Mouse (Mus musculus): ENCODE measurements around the gene Olfr1416. TPM values are rescaled to one million over a fixed set of nuclear protein-coding genes. Genes with fewer than 3 reads are reported as not detected.
"Not testable (repeated sequence)": the region's sequence is repeated elsewhere in the genome, so short reads cannot be mapped to it uniquely, and the experiment has no call there.

Olfr1416 gene
- polyA plus RNA-seq (2017; shearing (Covaris generic)): under 1 TPM in 1 of 2 experiments, not detected in 1; 0.11 TPM

GRCm38 (mm10) chr1:92485013-92485412, at the start of gene Olfr1416:
TSS of gene Olfr1416 (minus strand) at chr1:92485113.
- ATAC-seq: no peak

GRCm38 (mm10) chr1:92523764-92524163, 38.9 kb upstream of the Olfr1416 start:
- no peak for ATAC-seq

- no peak for ATAC-seq
These were observed 36.5 kb upstream of the Olfr1416 start for GRCm38 (mm10) chr1:92521376-92521775.

GRCm38 (mm10) chr1:92519046-92519445, 34.1 kb upstream of the Olfr1416 start:
- ATAC-seq: no peak

GRCm38 (mm10) chr1:92518561-92518960, 33.6 kb upstream of the Olfr1416 start, which contains the start of gene Olfr1414:
TSS of gene Olfr1414 (minus strand) at chr1:92518661.
- ATAC-seq: no peak

GRCm38 (mm10) chr1:92515390-92515789, 30.5 kb upstream of the Olfr1416 start:
- ATAC-seq: no peak

- ATAC-seq: not testable (repeated sequence)
These were observed 26.7 kb upstream of the Olfr1416 start for GRCm38 (mm10) chr1:92511646-92512045.

- no peak for ATAC-seq
These were observed 11.1 kb upstream of the Olfr1416 start, which contains the start of gene Olfr1415 for GRCm38 (mm10) chr1:92496001-92496400. TSS of gene Olfr1415 (minus strand) at chr1:92496101.

GRCm38 (mm10) chr1:92474066-92474578, 10.8 kb downstream of the Olfr1416 start:
- peak; percentile 63 for ATAC-seq

GRCm38 (mm10) chr1:92473165-92474041, 11.5 kb downstream of the Olfr1416 start, which contains the start of gene Ndufa10:
TSS of gene Ndufa10 (minus strand) at chr1:92473860.
- peak; percentile 85 for ATAC-seq

- peak; percentile 41 for ATAC-seq
These were observed 16.0 kb downstream of the Olfr1416 start for GRCm38 (mm10) chr1:92468891-92469290.

- ATAC-seq: no peak
These were observed 26.5 kb downstream of the Olfr1416 start for GRCm38 (mm10) chr1:92458416-92458815.

GRCm38 (mm10) chr1:92457758-92458157, 27.2 kb downstream of the Olfr1416 start:
- ATAC-seq: no peak

GRCm38 (mm10) chr1:92453751-92454445, 31.0 kb downstream of the Olfr1416 start:
- ATAC-seq: no peak

- no peak for ATAC-seq
These were observed 36.6 kb downstream of the Olfr1416 start for GRCm38 (mm10) chr1:92448293-92448692.

- ATAC-seq: no peak
These were observed 43.4 kb downstream of the Olfr1416 start for GRCm38 (mm10) chr1:92441453-92442063.

GRCm38 (mm10) chr1:92440066-92440750, 44.7 kb downstream of the Olfr1416 start:
- ATAC-seq: no peak

GRCm38 (mm10) chr1:92437678-92438271, 47.1 kb downstream of the Olfr1416 start:
- no peak for ATAC-seq

- ATAC-seq: no peak
These were observed 48.0 kb downstream of the Olfr1416 start for GRCm38 (mm10) chr1:92436831-92437321.

- no peak for ATAC-seq
These were observed 49.9 kb downstream of the Olfr1416 start for GRCm38 (mm10) chr1:92434986-92435385.

GRCm38 (mm10) chr1:92432791-92433190, 52.1 kb downstream of the Olfr1416 start:
- no peak for ATAC-seq

Data from activated CD4-positive, CD25-positive, alpha-beta regulatory T cell, adult 4 months (primary cell).